Mouse (Mus musculus): ENCODE measurements around the gene Vmn1r235. TPM values are rescaled to one million over a fixed set of nuclear protein-coding genes. Genes with fewer than 3 reads are reported as not detected.
"Not testable (repeated sequence)": the region's sequence is repeated elsewhere in the genome, so short reads cannot be mapped to it uniquely, and the experiment has no call there.

Gene Vmn1r235
- total RNA-seq (2022) = not detected

- DNase-seq = no peak
Measured at GRCm38 (mm10) chr17:21256111-21256510, at the start of gene Vmn1r235. TSS of gene Vmn1r235 (plus strand) at chr17:21256411.

DNA sequence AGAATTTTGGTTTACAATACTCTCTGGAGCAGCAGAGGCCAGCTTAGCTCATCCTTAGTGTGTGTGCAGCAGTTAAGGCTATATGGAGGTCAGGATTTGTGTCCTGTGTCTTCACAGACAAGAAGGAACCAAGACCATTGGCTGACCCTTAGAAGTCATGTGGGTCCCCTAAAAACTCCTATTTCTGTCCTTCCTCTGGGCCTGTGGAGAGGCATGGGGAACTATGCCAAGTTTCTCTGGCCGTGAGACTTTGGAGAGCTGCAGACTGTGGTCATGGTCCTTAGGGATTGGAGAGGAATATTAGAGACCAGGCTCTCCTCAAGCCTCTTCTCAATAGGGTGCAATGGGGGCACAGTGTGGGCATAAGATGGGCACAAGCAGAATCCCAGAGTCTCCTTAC, 45.1 kb upstream of the Vmn1r235 start:
- DNase-seq = not testable (repeated sequence)

DNA sequence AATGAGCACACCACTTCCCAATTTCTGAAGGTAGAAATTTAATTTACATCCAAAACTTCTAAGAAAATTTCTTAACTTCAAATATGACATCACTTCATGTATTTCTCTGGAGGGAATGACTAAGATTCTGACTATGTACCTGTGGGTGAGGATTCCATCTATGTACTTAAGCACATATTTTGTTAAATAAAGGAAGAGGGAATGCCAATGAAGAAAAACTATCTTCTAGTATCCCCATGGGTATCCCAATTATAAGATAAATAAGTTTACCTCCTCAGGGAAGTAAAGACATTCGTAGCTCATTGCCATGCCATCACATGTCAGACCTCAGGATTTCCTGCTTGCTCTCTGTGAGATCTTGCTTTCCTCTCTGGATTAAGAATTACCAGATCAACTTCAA, 30.4 kb upstream of the Vmn1r235 start, which contains the start of gene Vmn1r234:
Gene Vmn1r234, plus strand, starts transcription at position 301 of the 400 bp plus-strand sequence.
- DNase-seq = no peak

DNA sequence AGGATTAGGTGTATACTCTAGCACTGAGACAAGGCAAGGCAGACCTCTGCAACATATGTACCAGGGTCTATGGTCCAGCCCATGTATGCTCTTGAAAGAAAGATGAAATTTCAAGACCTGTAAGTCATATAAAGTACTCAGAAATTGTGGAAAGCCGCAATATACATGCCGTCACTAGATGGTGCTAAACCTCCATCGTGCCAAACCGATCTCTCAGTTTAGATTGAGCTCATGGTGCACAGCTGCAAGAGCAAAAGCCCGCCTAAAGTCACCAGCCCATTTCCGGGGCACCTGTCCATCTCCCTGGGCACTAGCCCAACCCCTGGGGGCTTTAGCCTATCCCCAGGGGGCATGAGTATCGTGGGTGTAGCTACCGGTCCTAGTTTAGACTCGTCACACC, 24.6 kb upstream of the Vmn1r235 start:
- no peak for DNase-seq

- DNase-seq = no peak
Measured at GRCm38 (mm10) chr17:21272103-21272502, 15.9 kb downstream of the Vmn1r235 start.

- no peak for DNase-seq
Measured at GRCm38 (mm10) chr17:21282642-21283041, 26.4 kb downstream of the Vmn1r235 start, which contains the start of gene Vmn1r236. TSS of gene Vmn1r236 (plus strand) at chr17:21282942.

DNA sequence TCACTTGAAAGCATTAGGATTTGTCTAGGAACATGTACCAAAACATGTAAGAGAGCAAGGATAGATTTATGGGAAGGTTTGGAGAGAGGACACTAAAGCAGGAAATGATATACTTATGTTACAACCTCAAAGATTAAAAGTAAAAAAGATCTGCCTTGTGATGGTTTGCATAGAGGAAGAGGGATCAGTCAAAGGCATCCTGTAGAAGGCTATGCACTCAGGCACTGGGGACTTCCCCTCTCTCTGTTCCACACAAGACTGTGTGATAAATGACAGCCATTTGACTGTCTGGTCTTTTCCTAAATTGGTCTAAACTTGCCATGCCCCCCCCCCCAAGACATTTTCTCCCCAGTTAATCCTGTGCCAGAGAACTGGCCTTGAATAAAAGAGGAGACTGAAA, 28.2 kb downstream of the Vmn1r235 start:
- no peak for DNase-seq

- DNase-seq = no peak
Measured at GRCm38 (mm10) chr17:21289695-21290094, 33.5 kb downstream of the Vmn1r235 start.

DNA sequence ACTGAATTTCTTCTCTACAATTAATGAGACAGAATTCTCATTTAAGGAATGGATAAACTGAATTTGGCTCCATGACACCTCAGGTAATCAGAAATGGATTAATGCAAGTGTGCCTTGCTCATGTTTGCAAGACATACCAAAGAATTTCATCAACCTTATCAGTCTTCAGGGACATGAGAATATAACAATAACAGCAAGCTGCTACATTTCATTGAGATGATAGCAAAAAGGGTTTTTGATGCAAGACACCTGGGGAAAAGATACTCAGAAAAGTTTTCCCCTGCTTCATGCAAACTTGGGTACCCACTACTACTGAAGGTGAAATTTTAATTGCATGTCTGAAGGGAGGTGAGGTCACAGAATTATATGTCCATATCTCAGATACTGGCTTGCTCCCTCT, 55.4 kb downstream of the Vmn1r235 start, which contains the start of gene Vmn1r237:
Gene Vmn1r237, plus strand, starts transcription at position 301 of the 400 bp plus-strand sequence.
- no peak for DNase-seq

Small RNAs within 50 kb of the gene (microRNA-seq; reads per million reads assigned to microRNA genes)
- gene Gm26384 = 0 reads per million in 2 experiments

Other genes with a start within 250 kb of the Vmn1r235 start
- 10 to 100 TPM; 17.3 to 28.0 (median 21.0) TPM for gene Zfp160, start 247.5 kb upstream of the Vmn1r235 start, total RNA-seq (2022)
- gene Vmn1r234, start 30.3 kb upstream of the Vmn1r235 start, total RNA-seq (2022) = not detected
- not detected for gene Vmn1r236, start 26.5 kb downstream of the Vmn1r235 start, total RNA-seq (2022)
- not detected for gene Vmn1r237, start 55.5 kb downstream of the Vmn1r235 start, total RNA-seq (2022)
- gene Zfp677, start 127.3 kb downstream of the Vmn1r235 start, total RNA-seq (2022) = 1 to 10 TPM; 5.4 to 5.9 (median 5.5) TPM
- 1 to 10 TPM; 2.5 to 4.8 (median 3.5) TPM for gene Zfp54, start 166.8 kb downstream of the Vmn1r235 start, total RNA-seq (2022)
- 1 to 10 TPM; 6.3 to 8.4 (median 7.6) TPM for gene Zfp51, start 194.0 kb downstream of the Vmn1r235 start, total RNA-seq (2022)
- 1 to 10 TPM; 3.0 to 3.8 (median 3.4) TPM for gene Zfp53, start 232.6 kb downstream of the Vmn1r235 start, total RNA-seq (2022)

All from adrenal gland, adult 8-10 months (tissue).